Mouse (Mus musculus): Measurements from ENCODE around the gene Scn8a. TPM values are rescaled to one million over a fixed set of nuclear protein-coding genes. Genes with fewer than 3 reads are reported as not detected.

Gene Scn8a
- polyA plus RNA-seq, 1 experiment, result 0.06 TPM

DNA sequence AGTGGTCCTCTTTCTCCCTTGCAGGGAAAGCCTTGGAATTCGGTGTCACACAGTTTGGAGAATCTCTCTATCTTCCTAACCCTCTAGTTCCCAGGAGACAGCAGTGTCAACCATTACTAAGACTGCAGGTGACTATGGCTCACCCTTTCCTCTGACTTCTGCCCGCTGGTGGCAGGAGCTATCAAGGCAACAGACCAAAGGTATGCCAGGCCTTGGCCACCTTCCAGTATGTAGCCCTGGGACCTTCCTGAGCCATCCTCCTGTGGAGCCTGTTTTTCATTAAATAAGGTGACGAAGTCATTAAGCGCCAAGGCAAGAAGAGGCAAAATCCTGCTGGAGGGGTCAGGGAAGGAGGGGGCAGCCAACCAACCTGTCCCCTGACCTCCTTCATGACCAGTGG, 205.5 kb downstream of the Scn8a start:
- 53% methylated on average over 4 of the region's 4 CpGs for WGBS
- Histone ChIP-seq H3K4me3 (ENCODE audit: low read depth, low read length) (no peak overlapping the region), H3K27me3 (ENCODE audit: control insufficient read depth, insufficient read depth, low read length) (peaks cover 8% of the 10 kb centered on the region), H3K4me1 (ENCODE audit: control insufficient read depth, insufficient read depth, insufficient read length, low read length) (peaks cover 16% of the 10 kb centered on the region), H3K36me3 (ENCODE audit: control insufficient read depth, insufficient read depth, low read length) (no peaks in the 10 kb centered on the region), H3K27ac (ENCODE audit: insufficient read depth, low read depth, low read length) (no peak overlapping the region)
- TF ChIP-seq CTCF (IDR thresholded peaks at IDR 0.05; ENCODE audit: extremely low read depth, insufficient read length, insufficient replicate concordance, low read depth, low read length), result no peak
- TF ChIP-seq POLR2A (IDR thresholded peaks at IDR 0.05; ENCODE audit: low read depth, low read length), result no peak

DNA sequence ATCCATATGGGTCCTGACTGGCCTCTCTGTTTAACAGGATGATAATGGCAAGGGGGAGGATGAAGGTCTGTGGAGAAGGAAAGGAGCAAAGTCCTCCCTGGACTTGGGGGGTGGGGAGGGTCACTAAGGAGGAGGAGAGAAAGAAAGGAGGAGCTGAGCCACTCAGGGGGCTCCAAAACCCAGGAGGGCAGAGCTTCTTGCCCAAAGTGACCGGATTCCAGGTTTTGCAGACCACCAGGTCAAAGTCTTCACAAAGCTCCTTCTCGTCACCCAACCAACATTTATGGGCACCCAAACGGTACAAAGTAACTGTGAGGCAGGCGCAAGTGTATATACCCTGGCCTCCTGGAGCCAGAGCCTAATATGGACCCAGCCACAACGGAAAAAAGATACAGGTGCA, 206.0 kb downstream of the Scn8a start:
- TF ChIP-seq POLR2A (IDR thresholded peaks at IDR 0.05; ENCODE audit: low read depth, low read length) (no peak), CTCF (IDR thresholded peaks at IDR 0.05; ENCODE audit: extremely low read depth, insufficient read length, insufficient replicate concordance, low read depth, low read length) (no peak)
- Histone ChIP-seq H3K4me3 (ENCODE audit: low read depth, low read length) (no peak overlapping the region), H3K36me3 (ENCODE audit: control insufficient read depth, insufficient read depth, low read length) (no peaks in the 10 kb centered on the region), H3K27me3 (ENCODE audit: control insufficient read depth, insufficient read depth, low read length) (peaks cover 7% of the 10 kb centered on the region), H3K4me1 (ENCODE audit: control insufficient read depth, insufficient read depth, insufficient read length, low read length) (peaks cover 15% of the 10 kb centered on the region), H3K27ac (ENCODE audit: insufficient read depth, low read depth, low read length) (no peak overlapping the region)
- WGBS, result 52% methylated on average over 5 of the region's 5 CpGs

- peak overlapping the region; percentile 29 for H3K4me3 ChIP-seq (ENCODE audit: low read depth, low read length)
- WGBS, result 33% methylated on average over 26 of the region's 26 CpGs
- H3K36me3 ChIP-seq (ENCODE audit: control insufficient read depth, insufficient read depth, low read length), result no peaks in the 10 kb centered on the region
- no peak overlapping the region for H3K27ac ChIP-seq (ENCODE audit: insufficient read depth, low read depth, low read length)
- no peak for TF ChIP-seq CTCF (IDR thresholded peaks at IDR 0.05; ENCODE audit: extremely low read depth, insufficient read length, insufficient replicate concordance, low read depth, low read length)
- TF ChIP-seq POLR2A (IDR thresholded peaks at IDR 0.05; ENCODE audit: low read depth, low read length), result no peak
- H3K27me3 ChIP-seq (ENCODE audit: control insufficient read depth, insufficient read depth, low read length), result peaks cover 6% of the 10 kb centered on the region
- H3K4me1 ChIP-seq (ENCODE audit: control insufficient read depth, insufficient read depth, insufficient read length, low read length), result peaks cover 12% of the 10 kb centered on the region
These were observed 206.7 kb downstream of the Scn8a start for GRCm38 (mm10) chr15:101076071-101077000.

GRCm38 (mm10) chr15:101077001-101077812, 207.5 kb downstream of the Scn8a start:
- Histone ChIP-seq H3K27me3 (ENCODE audit: control insufficient read depth, insufficient read depth, low read length) (peaks cover 6% of the 10 kb centered on the region), H3K4me3 (ENCODE audit: low read depth, low read length) (peak overlapping the region; percentile 79), H3K27ac (ENCODE audit: insufficient read depth, low read depth, low read length) (no peak overlapping the region), H3K4me1 (ENCODE audit: control insufficient read depth, insufficient read depth, insufficient read length, low read length) (peaks cover 12% of the 10 kb centered on the region), H3K36me3 (ENCODE audit: control insufficient read depth, insufficient read depth, low read length) (no peaks in the 10 kb centered on the region)
- TF ChIP-seq CTCF (IDR thresholded peaks at IDR 0.05; ENCODE audit: extremely low read depth, insufficient read length, insufficient replicate concordance, low read depth, low read length), result no peak
- no peak for TF ChIP-seq POLR2A (IDR thresholded peaks at IDR 0.05; ENCODE audit: low read depth, low read length)
- 15% methylated on average over 34 of the region's 34 CpGs for WGBS

- peaks cover 6% of the 10 kb centered on the region for H3K27me3 ChIP-seq (ENCODE audit: control insufficient read depth, insufficient read depth, low read length)
- H3K27ac ChIP-seq (ENCODE audit: insufficient read depth, low read depth, low read length), result peak within 1 kb of the TSS; percentile 82
- no peaks in the 10 kb centered on the region for H3K36me3 ChIP-seq (ENCODE audit: control insufficient read depth, insufficient read depth, low read length)
- peak within 1 kb of the TSS; percentile 79 for H3K4me3 ChIP-seq (ENCODE audit: low read depth, low read length)
- WGBS, result 3% methylated on average over 90 of the region's 96 CpGs
- TF ChIP-seq CTCF (IDR thresholded peaks at IDR 0.05; ENCODE audit: extremely low read depth, insufficient read length, insufficient replicate concordance, low read depth, low read length) (no peak), POLR2A (IDR thresholded peaks at IDR 0.05; ENCODE audit: low read depth, low read length) (no peak)
- H3K4me1 ChIP-seq (ENCODE audit: control insufficient read depth, insufficient read depth, insufficient read length, low read length), result peaks cover 12% of the 10 kb centered on the region
These were observed 208.4 kb downstream of the Scn8a start, which contains the start of gene Fignl2 for GRCm38 (mm10) chr15:101077813-101078730. Gene Fignl2 (minus strand): TSS chr15:101078567.

DNA sequence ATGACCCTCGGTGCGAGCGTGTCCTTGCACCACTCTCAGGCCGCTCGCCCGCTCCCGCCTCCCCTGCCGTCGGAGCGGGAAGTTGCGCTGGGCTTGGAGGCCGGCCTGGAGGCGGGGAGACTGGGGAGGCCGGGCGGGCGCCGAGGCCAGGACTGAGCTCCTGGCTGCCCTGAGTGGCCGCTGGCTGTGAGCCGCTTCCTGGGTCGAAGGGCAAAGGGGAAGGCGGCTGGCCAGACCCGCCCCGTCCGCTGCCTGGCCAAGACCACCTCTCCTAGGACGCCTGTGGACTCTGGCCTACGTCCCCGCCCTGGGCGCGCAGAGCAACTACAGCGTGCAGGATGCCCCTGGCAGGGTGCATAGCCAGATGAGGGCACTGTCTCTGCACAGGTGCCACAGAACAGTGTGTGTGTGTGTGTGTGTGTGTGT, 209.1 kb downstream of the Scn8a start:
- peaks cover 12% of the 10 kb centered on the region for H3K4me1 ChIP-seq (ENCODE audit: control insufficient read depth, insufficient read depth, insufficient read length, low read length)
- WGBS, result 2% methylated on average over 30 of the region's 30 CpGs
- TF ChIP-seq CTCF (IDR thresholded peaks at IDR 0.05; ENCODE audit: extremely low read depth, insufficient read length, insufficient replicate concordance, low read depth, low read length) (peak; percentile 20; the same call in 1 of the 2 replicates), POLR2A (IDR thresholded peaks at IDR 0.05; ENCODE audit: low read depth, low read length) (peak; percentile 66)
- H3K36me3 ChIP-seq (ENCODE audit: control insufficient read depth, insufficient read depth, low read length), result no peaks in the 10 kb centered on the region
- H3K4me3 ChIP-seq (ENCODE audit: low read depth, low read length), result peak overlapping the region; percentile 79
- H3K27me3 ChIP-seq (ENCODE audit: control insufficient read depth, insufficient read depth, low read length), result peaks cover 6% of the 10 kb centered on the region
- H3K27ac ChIP-seq (ENCODE audit: insufficient read depth, low read depth, low read length), result peak overlapping the region; percentile 82

All from small intestine, adult 2 months (tissue).